Mouse (Mus musculus) thymus, adult 2 months (tissue): ENCODE measurements at regions not wholly inside any gene's neighbourhood (a gene's known extent, or its start where the extent isn't known, plus 50 kb on each side); places are given as distances from the start of the nearest gene placed in this dataset.

Experiments used
- CTCF ChIP-seq: fragments of 200-500 bp; IDR thresholded peaks from 2 replicates; pipeline ENCODE4 v1.5.1; 2012; ENCODE audit warnings: mild to moderate bottlenecking, control low read depth, low read length, moderate library complexity, borderline replicate concordance; ENCODE audit not compliant: control insufficient read depth, poor library complexity, insufficient read depth; ENCODE audit errors: extremely low read depth
- POLR2A ChIP-seq: fragments of 200-500 bp; IDR thresholded peaks from 2 replicates; pipeline ENCODE4 v1.6.1; 2012; ENCODE audit warnings: mild to moderate bottlenecking, low read length, control low read depth, moderate library complexity; ENCODE audit not compliant: control insufficient read depth, poor library complexity, insufficient read depth; ENCODE audit errors: extremely low read depth

- TF ChIP-seq CTCF (no peak), POLR2A (no peak)
Observed at GRCm38 (mm10) chr14:76331497-76332335, 83.0 kb upstream of the Tsc22d1 start.
